Mouse (Mus musculus): ENCODE measurements at regions not wholly inside any gene's neighbourhood (a gene's known extent, or its start where the extent isn't known, plus 50 kb on each side); places are given as distances from the start of the nearest gene placed in this dataset.

DNA sequence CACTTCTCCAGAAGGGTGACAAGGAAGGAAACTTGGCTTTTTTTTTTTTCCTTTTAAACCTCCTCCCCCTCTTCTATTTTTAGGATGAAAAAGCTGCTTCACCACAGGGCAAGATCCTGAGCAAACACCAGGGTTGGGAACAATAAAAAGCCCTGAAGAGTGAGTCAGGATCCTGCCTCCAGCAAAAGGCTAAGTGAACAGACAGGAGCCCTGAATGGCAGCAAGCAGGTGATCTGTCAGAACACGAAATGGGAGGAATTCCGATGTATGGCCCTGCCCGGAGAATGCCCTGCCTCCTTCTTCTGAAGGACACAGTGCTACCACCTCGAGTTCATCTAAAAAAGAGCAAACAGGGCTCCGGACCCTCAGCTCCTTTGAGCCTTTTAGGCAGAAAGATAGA is 164.3 kb downstream of the Bmp2 start:
- TF ChIP-seq POLR2A (IDR thresholded peaks at IDR 0.05; ENCODE audit: borderline replicate concordance, extremely low read depth, low read depth, low read length) (no peak), CTCF (IDR thresholded peaks at IDR 0.05; ENCODE audit: insufficient read depth, low read length) (no peak)

Data from lung, adult 2 months (tissue).